Mouse (Mus musculus) testis, adult 2 months (tissue): Measurements from ENCODE around the gene Adra1b. TPM values are rescaled to one million over a fixed set of nuclear protein-coding genes. Genes with fewer than 3 reads are reported as not detected.
A peak's percentile ranks its signal among the peaks of the same experiment; 100 is the strongest.

Experiments
- H3K27ac ChIP-seq: fragments of 200-500 bp; 2 replicates; pipeline ENCODE4 v1.5.1; 2012; ENCODE audit warnings: low read depth, low read length; ENCODE audit not compliant: control insufficient read depth, insufficient read depth
- H3K27me3 ChIP-seq: fragments of 200-500 bp; 2 replicates; pipeline ENCODE4 v1.6.1; 2012; ENCODE audit warnings: mild to moderate bottlenecking, low read length, moderate library complexity; ENCODE audit not compliant: control insufficient read depth, insufficient read depth
- H3K36me3 ChIP-seq: fragments of 200-500 bp; 2 replicates; pipeline ENCODE4 v1.6.1; 2012; ENCODE audit warnings: mild to moderate bottlenecking, low read length; ENCODE audit not compliant: control insufficient read depth, insufficient read depth
- H3K4me1 ChIP-seq: fragments of 200-500 bp; 2 replicates; pipeline ENCODE4 v1.6.1; 2012; ENCODE audit warnings: low read length; ENCODE audit not compliant: control insufficient read depth, insufficient read depth
- H3K4me3 ChIP-seq: fragments of 200-500 bp; 2 replicates; pipeline ENCODE4 v1.5.1; 2012; ENCODE audit warnings: low read depth, mild to moderate bottlenecking, low read length, moderate library complexity, mixed read lengths; ENCODE audit not compliant: control insufficient read depth
- CTCF ChIP-seq: fragments of 200-500 bp; IDR thresholded peaks from 2 replicates; pipeline ENCODE4 v1.5.1; 2012; ENCODE audit warnings: low read depth, mild to moderate bottlenecking, inconsistent platforms, low read length, moderate library complexity; ENCODE audit not compliant: control insufficient read depth, insufficient read depth, insufficient replicate concordance
- POLR2A ChIP-seq: fragments of 200-500 bp; IDR thresholded peaks from 2 replicates; pipeline ENCODE4 v1.6.1; 2012; ENCODE audit warnings: low read depth, mild to moderate bottlenecking, inconsistent platforms, low read length, moderate library complexity; ENCODE audit not compliant: control insufficient read depth
- polyA plus RNA-seq: library from polyadenylated mRNA; depleted of rRNA; stranded (reverse); fragments of >200 nt; gene quantifications from 2 replicates; pipeline ENCODE4 v1.2.3, GENCODE M21; 2012

Adra1b gene
- polyA plus RNA-seq, 1 experiment = 0.53 TPM

DNA sequence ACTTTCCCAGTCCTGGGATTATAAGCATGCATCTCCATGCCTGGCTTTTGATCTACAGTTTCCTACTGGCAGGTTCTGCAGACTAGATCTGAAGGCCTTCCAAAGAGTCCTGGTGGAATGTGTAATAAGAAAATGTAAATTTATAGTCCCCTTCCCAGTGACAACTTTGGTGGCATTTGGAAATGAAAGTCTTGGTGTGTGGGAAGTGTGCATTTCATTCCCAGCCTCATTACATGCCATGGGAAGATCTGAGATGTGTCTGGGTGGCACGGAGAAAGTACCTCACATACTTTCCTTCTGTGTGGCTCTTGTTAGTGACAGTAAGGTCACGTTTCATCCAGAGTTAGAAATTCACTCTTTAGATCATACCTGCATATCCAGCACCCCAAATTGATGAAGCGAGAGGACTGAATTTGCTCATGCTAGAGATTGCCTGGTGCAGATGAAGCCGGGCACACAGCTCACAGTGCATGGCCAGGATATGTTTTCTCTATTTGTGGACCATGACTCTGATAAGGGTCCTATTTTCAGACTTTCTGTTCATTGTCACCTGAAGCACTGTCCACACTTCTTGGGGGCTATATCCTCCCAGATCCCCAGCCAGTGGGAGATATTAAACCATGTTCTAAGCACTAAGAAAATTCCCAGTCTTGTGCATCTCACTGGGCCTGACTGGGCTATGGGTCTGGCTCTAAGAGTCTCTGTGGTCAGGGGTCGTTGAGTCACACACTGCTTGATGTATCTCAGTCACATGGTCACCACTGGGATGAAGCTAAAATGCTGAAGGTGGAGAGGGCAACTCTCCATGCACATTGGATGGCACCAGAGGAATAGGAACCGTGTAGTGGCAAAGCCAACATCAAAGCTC lies 35.5 kb downstream of the Adra1b start:
- no peaks in the 10 kb centered on the region for H3K27me3 ChIP-seq
- no peaks in the 10 kb centered on the region for H3K4me1 ChIP-seq
- no peak for TF ChIP-seq POLR2A
- no peak for TF ChIP-seq CTCF
- no peaks in the 10 kb centered on the region for H3K36me3 ChIP-seq
- no peak overlapping the region for H3K4me3 ChIP-seq
- no peak overlapping the region for H3K27ac ChIP-seq

- H3K36me3 ChIP-seq = no peaks in the 10 kb centered on the region
- TF ChIP-seq POLR2A (no peak), CTCF (no peak)
- H3K27ac ChIP-seq = no peak overlapping the region
- H3K27me3 ChIP-seq = no peaks in the 10 kb centered on the region
- H3K4me3 ChIP-seq = no peak overlapping the region
- H3K4me1 ChIP-seq = no peaks in the 10 kb centered on the region
Observed at GRCm38 (mm10) chr11:43853046-43853445, 48.0 kb downstream of the Adra1b start.

DNA sequence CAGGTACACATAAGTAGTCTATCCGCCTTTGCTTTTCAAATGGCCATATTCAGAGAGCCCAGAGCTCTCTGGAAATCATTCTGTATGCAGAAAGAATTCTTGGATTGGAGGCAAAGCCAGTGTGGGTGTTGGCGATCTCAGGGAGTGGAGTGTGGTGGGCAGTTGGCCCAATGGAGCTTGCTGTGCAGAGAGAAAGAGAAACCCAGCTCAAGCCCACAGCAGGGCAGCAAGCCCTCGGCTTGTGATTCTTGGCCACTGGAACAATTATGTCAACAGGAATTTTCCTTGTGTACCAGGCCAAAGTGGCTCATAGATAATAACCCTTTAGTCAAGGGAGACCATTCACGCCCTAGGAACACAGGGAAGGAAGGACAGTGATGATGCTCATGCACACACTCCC lies 53.0 kb downstream of the Adra1b start:
- H3K27me3 ChIP-seq = no peaks in the 10 kb centered on the region
- H3K27ac ChIP-seq = no peak overlapping the region
- no peak overlapping the region for H3K4me3 ChIP-seq
- no peaks in the 10 kb centered on the region for H3K4me1 ChIP-seq
- TF ChIP-seq CTCF = no peak
- no peak for TF ChIP-seq POLR2A
- no peaks in the 10 kb centered on the region for H3K36me3 ChIP-seq

- Histone ChIP-seq H3K4me1 (no peaks in the 10 kb centered on the region; the same call in 1 of the 2 replicates), H3K4me3 (no peak overlapping the region), H3K27me3 (no peaks in the 10 kb centered on the region), H3K27ac (no peak overlapping the region), H3K36me3 (no peaks in the 10 kb centered on the region)
- TF ChIP-seq CTCF = no peak
- TF ChIP-seq POLR2A = no peak
Observed at GRCm38 (mm10) chr11:43841596-43841995, 59.4 kb downstream of the Adra1b start.

DNA sequence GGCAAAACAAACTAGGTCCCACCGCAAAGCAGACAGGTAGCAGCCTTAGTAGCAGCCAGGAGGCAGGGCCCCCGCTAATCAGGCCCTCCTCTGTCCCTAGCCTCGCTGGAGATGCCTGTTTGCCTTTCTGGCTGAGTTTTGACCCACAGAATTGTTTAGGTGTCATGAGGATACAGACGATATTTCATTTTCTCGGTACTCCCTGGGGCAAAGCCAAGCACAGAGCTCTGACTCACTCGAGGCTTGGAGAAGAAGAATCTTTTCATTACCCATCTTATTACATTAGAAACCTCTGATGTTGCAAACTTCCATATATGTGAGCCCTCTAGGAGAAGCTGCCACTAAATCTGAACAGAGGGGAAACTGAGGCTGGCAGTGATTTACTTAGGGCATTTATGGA lies 60.5 kb downstream of the Adra1b start:
- no peak overlapping the region for H3K4me3 ChIP-seq
- no peaks in the 10 kb centered on the region for H3K36me3 ChIP-seq
- TF ChIP-seq POLR2A = no peak
- TF ChIP-seq CTCF = no peak

DNA sequence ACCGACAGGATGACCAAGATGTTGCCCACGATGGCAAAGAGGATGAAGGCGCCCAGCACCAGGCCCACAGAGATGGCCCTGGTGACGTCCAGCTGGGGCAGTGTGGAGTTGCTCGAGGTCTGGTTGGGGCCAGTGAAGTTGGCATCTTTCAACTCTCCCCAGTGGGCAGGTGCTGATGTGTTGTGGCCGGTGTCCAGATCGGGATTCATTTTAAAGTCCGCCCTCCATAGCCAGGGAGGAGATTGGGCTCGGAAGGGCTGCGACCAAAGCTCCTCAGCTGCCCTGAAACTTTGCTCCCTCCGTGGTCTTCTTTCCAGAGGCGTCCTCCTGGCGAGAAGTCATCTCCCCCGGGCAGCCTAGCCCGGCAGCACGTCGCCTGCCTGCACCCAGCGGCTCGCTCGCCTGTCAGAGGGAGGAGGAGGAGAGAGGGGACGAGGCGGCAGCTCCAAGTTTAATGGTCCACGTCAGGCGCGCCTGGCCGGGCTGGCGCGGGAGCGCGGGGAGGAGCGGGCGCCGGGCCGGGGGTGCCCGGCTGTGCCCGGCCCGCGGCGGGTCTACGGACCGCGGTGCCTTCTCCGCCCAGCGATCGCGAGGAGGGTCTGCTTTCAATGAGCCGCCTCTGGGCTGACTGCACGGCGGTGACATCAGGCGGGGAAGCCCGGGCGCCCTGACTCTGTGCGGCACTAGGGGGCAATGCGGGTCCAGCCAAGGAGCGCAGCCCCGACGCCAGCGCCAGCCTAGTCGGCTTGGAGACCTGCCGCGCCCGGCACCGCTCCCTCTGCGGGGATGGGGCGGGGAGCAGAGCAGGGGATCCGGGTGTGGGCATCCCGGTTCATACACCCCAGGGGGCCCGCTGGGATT lies 64.9 kb downstream of the Adra1b start:
- Histone ChIP-seq H3K4me1 (peaks cover 11% of the 10 kb centered on the region), H3K27ac (no peak overlapping the region), H3K4me3 (peak overlapping the region; percentile 43), H3K27me3 (peaks cover 2% of the 10 kb centered on the region; the same call in 1 of the 2 replicates), H3K36me3 (no peaks in the 10 kb centered on the region)
- TF ChIP-seq CTCF (peak; percentile 23; the same call in 1 of the 2 replicates), POLR2A (no peak)

More for the DNA sequence above, 60.5 kb downstream of the Adra1b start:
- no peak overlapping the region for H3K27ac ChIP-seq
- H3K27me3 ChIP-seq = peaks cover 2% of the 10 kb centered on the region; the same call in 1 of the 2 replicates
- peaks cover 10% of the 10 kb centered on the region for H3K4me1 ChIP-seq

- Histone ChIP-seq H3K4me1 (peaks cover 11% of the 10 kb centered on the region), H3K36me3 (no peaks in the 10 kb centered on the region), H3K27ac (no peak overlapping the region), H3K4me3 (no peak overlapping the region; the same call in 1 of the 2 replicates), H3K27me3 (peaks cover 2% of the 10 kb centered on the region; the same call in 1 of the 2 replicates)
- no peak for TF ChIP-seq POLR2A
Observed at GRCm38 (mm10) chr11:43835456-43835855, 65.6 kb downstream of the Adra1b start.
